Mouse (Mus musculus): ENCODE measurements at regions not wholly inside any gene's neighbourhood (a gene's known extent, or its start where the extent isn't known, plus 50 kb on each side); places are given as distances from the start of the nearest gene placed in this dataset.

DNA sequence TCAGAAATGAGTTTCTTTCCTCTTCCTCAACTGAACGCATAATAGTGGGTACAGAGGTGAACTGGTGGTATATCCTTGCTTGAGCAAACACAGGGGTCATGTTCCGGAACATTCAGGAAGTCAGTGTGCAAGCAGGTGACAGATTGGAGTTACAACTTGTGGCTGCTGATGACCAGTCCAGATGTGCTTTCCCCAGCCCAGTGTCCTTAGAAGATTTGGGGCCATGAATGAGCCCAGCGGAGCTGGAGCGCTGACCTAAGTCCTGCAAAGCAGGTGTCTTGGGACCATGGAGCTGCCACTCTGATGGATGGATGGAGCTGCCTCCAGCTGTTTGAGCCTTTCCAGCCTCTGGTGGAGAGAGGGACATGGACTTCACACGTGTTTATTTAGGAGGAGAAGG, 72.6 kb upstream of the Intu start:
- DNase-seq (ENCODE audit: low spot score in 2 of 2): no peak

GRCm38 (mm10) chr3:40463446-40463845, 67.6 kb upstream of the Intu start:
- no peak for DNase-seq (ENCODE audit: low spot score in 2 of 2)

GRCm38 (mm10) chr3:40470101-40470500, 61.0 kb upstream of the Intu start:
- DNase-seq (ENCODE audit: low spot score in 2 of 2): no peak

GRCm38 (mm10) chr3:40472766-40473165, 58.3 kb upstream of the Intu start:
- DNase-seq (ENCODE audit: low spot score in 2 of 2): no peak

- DNase-seq (ENCODE audit: low spot score in 2 of 2): no peak
These were observed 50.7 kb upstream of the Intu start for GRCm38 (mm10) chr3:40480258-40480951.
